Mouse (Mus musculus) midbrain, embryonic 16.5 days (tissue): ENCODE measurements around the gene Cd180. TPM values are rescaled to one million over a fixed set of nuclear protein-coding genes. Genes with fewer than 3 reads are reported as not detected.
"Not testable (repeated sequence)": the region's sequence is repeated elsewhere in the genome, so short reads cannot be mapped to it uniquely, and the experiment has no call there.

Experiments
- ATAC-seq: fragments of 200-750 bp; cut with Nextera tagmentation; 2 replicates; pipeline ENCODE4 v1.8.0; 2017; ENCODE audit warnings: moderate TSS enrichment
- H3K27ac ChIP-seq: fragments of 300-500 bp; sonication (generic); 2 replicates; pipeline ENCODE4 v1.5.1; 2014; ENCODE audit warnings: mild to moderate bottlenecking, low read length, mixed read lengths
- H3K27me3 ChIP-seq: fragments of 300-500 bp; sonication (generic); 2 replicates; pipeline ENCODE4 v1.6.1; 2014; ENCODE audit warnings: low read depth, low read length, mixed read lengths; ENCODE audit not compliant: control insufficient read depth, insufficient read depth
- H3K36me3 ChIP-seq: fragments of 300-500 bp; sonication (generic); 2 replicates; pipeline ENCODE4 v1.6.1; 2014; ENCODE audit warnings: mild to moderate bottlenecking, low read length, moderate library complexity, mixed read lengths; ENCODE audit not compliant: control insufficient read depth, insufficient read depth
- H3K4me1 ChIP-seq: fragments of 300-500 bp; sonication (generic); 2 replicates; pipeline ENCODE4 v1.6.1; 2014; ENCODE audit warnings: mild to moderate bottlenecking, low read length, mixed read lengths; ENCODE audit not compliant: control insufficient read depth, insufficient read depth
- H3K4me2 ChIP-seq: fragments of 300-500 bp; sonication (generic); 2 replicates; pipeline ENCODE4 v1.6.1; 2014; ENCODE audit warnings: mild to moderate bottlenecking, low read length, mixed read lengths
- H3K4me3 ChIP-seq: fragments of 300-500 bp; sonication (generic); 2 replicates; pipeline ENCODE4 v1.5.1; 2014; ENCODE audit warnings: low read depth, mild to moderate bottlenecking, low read length, moderate library complexity, mixed read lengths
- H3K9ac ChIP-seq: fragments of 300-500 bp; sonication (generic); 2 replicates; pipeline ENCODE4 v1.6.1; 2014; ENCODE audit warnings: low read depth, low read length, mixed read lengths
- H3K9me3 ChIP-seq: fragments of 300-500 bp; sonication (generic); replicated peaks from 2 replicates; pipeline ENCODE4 v1.6.1; 2014; ENCODE audit warnings: mild to moderate bottlenecking, low read length, mixed read lengths; ENCODE audit not compliant: control insufficient read depth, poor library complexity, severe bottlenecking
- WGBS: fragments of 180-500 bp; shearing (Covaris S2); extraction: QIAGEN DNeasy Blood & Tissue Kit; methylation state at CpG from one replicate; pipeline ENCODE4 v1.1.7; 2014; 5-methylcytosine and 5-hydroxymethylcytosine counted together
- polyA plus RNA-seq: library from polyadenylated mRNA; unstranded; fragments of >200 nt; fragmentation: Nextera tagmentation; extraction: Ambion mirVana; gene quantifications from 2 replicates; pipeline ENCODE4 v1.2.1, GENCODE M21; 2015

The Cd180 gene
- polyA plus RNA-seq, 1 experiment from 2014 or later, result 0.94 TPM

- no peaks in the 10 kb centered on the region for H3K36me3 ChIP-seq
- 89% methylated on average over 2 of the region's 2 CpGs for WGBS
- no peak overlapping the region for H3K27ac ChIP-seq
- no peaks in the 10 kb centered on the region for H3K4me1 ChIP-seq
- no peak overlapping the region for H3K4me3 ChIP-seq
- no peak overlapping the region for H3K9ac ChIP-seq
- H3K4me2 ChIP-seq, result no peak overlapping the region
- no peaks in the 10 kb centered on the region for H3K27me3 ChIP-seq
- no peak for ATAC-seq
- no peaks in the 10 kb centered on the region for H3K9me3 ChIP-seq
These were observed 32.5 kb downstream of the Cd180 start for GRCm38 (mm10) chr13:102725906-102726305.

- Histone ChIP-seq H3K9ac (no peak overlapping the region), H3K4me3 (no peak overlapping the region), H3K36me3 (no peaks in the 10 kb centered on the region), H3K27ac (no peak overlapping the region), H3K27me3 (no peaks in the 10 kb centered on the region), H3K4me2 (no peak overlapping the region), H3K9me3 (no peaks in the 10 kb centered on the region), H3K4me1 (no peaks in the 10 kb centered on the region)
- no peak for ATAC-seq
- 88% methylated on average over 1 of the region's 1 CpGs for WGBS
These were observed 33.5 kb downstream of the Cd180 start for GRCm38 (mm10) chr13:102726876-102727275.

- no peaks in the 10 kb centered on the region for H3K36me3 ChIP-seq
- H3K9me3 ChIP-seq, result no peaks in the 10 kb centered on the region
- 77% methylated on average over 3 of the region's 3 CpGs for WGBS
- no peaks in the 10 kb centered on the region for H3K4me1 ChIP-seq
- H3K4me3 ChIP-seq, result no peak overlapping the region
- H3K27me3 ChIP-seq, result no peaks in the 10 kb centered on the region
- no peak overlapping the region for H3K27ac ChIP-seq
- ATAC-seq, result no peak
- no peak overlapping the region for H3K9ac ChIP-seq
- no peak overlapping the region for H3K4me2 ChIP-seq
These were observed 34.7 kb downstream of the Cd180 start for GRCm38 (mm10) chr13:102728035-102728434.

- not testable (repeated sequence) for H3K4me3 ChIP-seq, H3K36me3 ChIP-seq, H3K4me2 ChIP-seq, H3K27ac ChIP-seq, H3K4me1 ChIP-seq, H3K27me3 ChIP-seq, H3K9ac ChIP-seq, H3K9me3 ChIP-seq, ATAC-seq
- WGBS, result 56% methylated on average over 7 of the region's 7 CpGs
These were observed 35.6 kb downstream of the Cd180 start for GRCm38 (mm10) chr13:102728951-102729350.

- ATAC-seq, result no peak
- Histone ChIP-seq H3K27ac (no peak overlapping the region), H3K9ac (no peak overlapping the region), H3K27me3 (no peaks in the 10 kb centered on the region), H3K4me3 (no peak overlapping the region), H3K36me3 (peaks cover 20% of the 10 kb centered on the region), H3K4me2 (no peak overlapping the region), H3K9me3 (no peaks in the 10 kb centered on the region), H3K4me1 (no peaks in the 10 kb centered on the region)
- WGBS, result 64% methylated on average over 2 of the region's 2 CpGs
These were observed 39.7 kb downstream of the Cd180 start for GRCm38 (mm10) chr13:102733063-102733462.

GRCm38 (mm10) chr13:102737811-102738210 is 44.5 kb downstream of the Cd180 start:
- Histone ChIP-seq H3K9ac (no peak overlapping the region), H3K27me3 (no peaks in the 10 kb centered on the region), H3K4me1 (no peaks in the 10 kb centered on the region), H3K9me3 (no peaks in the 10 kb centered on the region), H3K4me3 (no peak overlapping the region), H3K36me3 (peaks cover 24% of the 10 kb centered on the region), H3K27ac (no peak overlapping the region), H3K4me2 (no peak overlapping the region)
- ATAC-seq, result no peak
- 91% methylated on average over 7 of the region's 7 CpGs for WGBS

- Histone ChIP-seq H3K4me1 (no peaks in the 10 kb centered on the region), H3K9me3 (no peaks in the 10 kb centered on the region), H3K4me3 (no peak overlapping the region), H3K27ac (no peak overlapping the region), H3K36me3 (peaks cover 22% of the 10 kb centered on the region), H3K9ac (no peak overlapping the region), H3K27me3 (no peaks in the 10 kb centered on the region), H3K4me2 (no peak overlapping the region)
- WGBS, result 93% methylated on average over 13 of the region's 13 CpGs
- no peak for ATAC-seq
These were observed 46.6 kb downstream of the Cd180 start for GRCm38 (mm10) chr13:102739720-102740535.

- peaks cover 2% of the 10 kb centered on the region; the same call in 1 of the 2 replicates for H3K36me3 ChIP-seq
- no peaks in the 10 kb centered on the region for H3K27me3 ChIP-seq
- ATAC-seq, result no peak
- H3K9me3 ChIP-seq, result no peaks in the 10 kb centered on the region
- no peak overlapping the region for H3K4me2 ChIP-seq
- 72% methylated on average over 9 of the region's 9 CpGs for WGBS
- no peak overlapping the region for H3K4me3 ChIP-seq
- H3K27ac ChIP-seq, result no peak overlapping the region
- H3K4me1 ChIP-seq, result no peaks in the 10 kb centered on the region
- H3K9ac ChIP-seq, result no peak overlapping the region
These were observed 51.3 kb downstream of the Cd180 start for GRCm38 (mm10) chr13:102744481-102745269.

- H3K4me1 ChIP-seq, result 0 out of 2 replicates have a peak, but pooled peaks cover 2% of the 10 kb centered on the region
- no peaks in the 10 kb centered on the region for H3K9me3 ChIP-seq
- no peaks in the 10 kb centered on the region for H3K27me3 ChIP-seq
- WGBS, result 96% methylated on average over 3 of the region's 3 CpGs
- no peak overlapping the region for H3K9ac ChIP-seq
- H3K4me3 ChIP-seq, result no peak overlapping the region
- peaks cover 2% of the 10 kb centered on the region for H3K36me3 ChIP-seq
- no peak overlapping the region for H3K4me2 ChIP-seq
- no peak for ATAC-seq
- H3K27ac ChIP-seq, result no peak overlapping the region
These were observed 51.9 kb downstream of the Cd180 start for GRCm38 (mm10) chr13:102745270-102745600.
